ENCODE assay signal across 20 mouse cellular contexts in the genomic region with DNA sequence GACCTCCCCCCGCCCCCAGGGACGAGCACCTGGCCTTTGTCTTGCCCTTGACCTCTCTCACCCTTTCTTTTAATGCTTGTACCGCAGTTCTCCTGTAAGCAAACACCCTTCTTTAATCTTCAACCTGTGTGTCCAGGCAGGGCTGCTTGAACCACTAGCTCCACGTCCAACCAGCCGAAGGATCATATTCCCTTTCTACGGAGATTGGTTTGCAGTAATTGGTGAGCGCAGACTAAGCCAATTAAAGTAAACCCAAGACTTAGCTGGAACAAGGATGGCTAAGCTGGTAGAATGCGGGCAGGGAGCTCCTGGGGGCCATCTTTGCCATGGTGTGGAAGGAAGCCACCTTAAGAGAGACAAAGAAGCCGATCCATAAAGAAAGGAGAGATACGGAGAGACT.
DNase-seq lines count a peak whose midpoint lies in the region; ATAC-seq and TF ChIP-seq lines count a peak whose summit lies in the region.
"Had no signal": no experiment of that assay in that cellular context is flagged by ENCODE, and none has a peak within 500 bp of the region (broad histone marks: within the 10 kb centered on the region; RNA-seq: fewer than 3 reads in every experiment).

No protein-coding gene starts in this region.

- peak overlapping the region; percentile 51 for H3K27ac ChIP-seq in kidney, embryonic 15.5 days
- H3K27ac ChIP-seq in lung, postnatal 0 days (ENCODE audit: low read length): peak overlapping the region; percentile 72
- H3K27ac ChIP-seq in limb, embryonic 10.5 days: peak overlapping the region; percentile 50
- H3K27ac ChIP-seq: embryonic facial prominence, embryonic 13.5 days; forebrain, embryonic 15.5 days; heart, embryonic 15.5 days; hindbrain, embryonic 14.5 days; stomach, embryonic 15.5 days had no signal

- WGBS in kidney, embryonic 15.5 days: 46% methylated on average over 10 of the region's 10 CpGs
- 83% methylated on average over 10 of the region's 10 CpGs for WGBS in lung, postnatal 0 days
- WGBS in limb, embryonic 10.5 days: 71% methylated on average over 10 of the region's 10 CpGs

- no peak overlapping the region for H3K4me2 ChIP-seq in kidney, embryonic 15.5 days
- no peak overlapping the region for H3K4me2 ChIP-seq in lung, postnatal 0 days (replicated peaks; ENCODE audit: low read depth, low read length)
- H3K4me2 ChIP-seq: embryonic facial prominence, embryonic 13.5 days; forebrain, embryonic 15.5 days; heart, embryonic 15.5 days; hindbrain, embryonic 14.5 days; midbrain, embryonic 11.5 days; stomach, embryonic 15.5 days had no signal

- ATAC-seq in kidney, embryonic 15.5 days (replicated peaks; ENCODE audit: low FRiP score): peak; percentile 63
- ATAC-seq in lung, postnatal 0 days: no peak
- ATAC-seq: forebrain, embryonic 15.5 days had no signal

- no peaks in the 10 kb centered on the region for H3K27me3 ChIP-seq in kidney, embryonic 15.5 days
- no peaks in the 10 kb centered on the region for H3K27me3 ChIP-seq in lung, postnatal 0 days (replicated peaks; ENCODE audit: insufficient read depth, low read length)
- H3K27me3 ChIP-seq in limb, embryonic 10.5 days (ENCODE audit: low read depth, poor library complexity, severe bottlenecking): no peaks in the 10 kb centered on the region
- H3K27me3 ChIP-seq: embryonic facial prominence, embryonic 13.5 days; forebrain, embryonic 15.5 days; heart, embryonic 15.5 days; stomach, embryonic 15.5 days had no signal

- no peak overlapping the region for H3K4me3 ChIP-seq in kidney, embryonic 15.5 days (replicated peaks)
- H3K4me3 ChIP-seq in lung, postnatal 0 days (ENCODE audit: low read depth, low read length): no peak overlapping the region
- H3K4me3 ChIP-seq in limb, embryonic 10.5 days: no peak overlapping the region
- H3K4me3 ChIP-seq: embryonic facial prominence, embryonic 13.5 days; forebrain, embryonic 15.5 days; heart, embryonic 15.5 days; stomach, embryonic 15.5 days had no signal

- TF ChIP-seq EP300 in lung, postnatal 0 days (IDR thresholded peaks at IDR 0.05): no peak

- no peak overlapping the region for H3K9ac ChIP-seq in kidney, embryonic 15.5 days
- no peak overlapping the region for H3K9ac ChIP-seq in lung, postnatal 0 days (replicated peaks; ENCODE audit: low read depth)
- H3K9ac ChIP-seq: embryonic facial prominence, embryonic 13.5 days; forebrain, embryonic 15.5 days; heart, embryonic 15.5 days; hindbrain, embryonic 14.5 days; stomach, embryonic 15.5 days had no signal

- no peak for TF ChIP-seq CTCF in lung, postnatal 0 days (IDR thresholded peaks at IDR 0.05)

- H3K4me1 ChIP-seq in kidney, embryonic 15.5 days: peaks cover 11% of the 10 kb centered on the region
- 0 out of 2 replicates have a peak, but pooled peaks cover 5% of the 10 kb centered on the region for H3K4me1 ChIP-seq in lung, postnatal 0 days (ENCODE audit: insufficient read depth, low read depth, low read length)
- H3K4me1 ChIP-seq in limb, embryonic 10.5 days: peaks cover 15% of the 10 kb centered on the region
- H3K4me1 ChIP-seq: forebrain, embryonic 15.5 days had no signal

- no peak for DNase-seq in kidney, postnatal 10 days
- DNase-seq in lung, postnatal 0 days (ENCODE audit: low spot score): no peak
- DNase-seq in lung, postnatal 10 days: no peak
- DNase-seq in limb, embryonic 10.5 days (ENCODE audit: low spot score): no peak
- DNase-seq in spleen, postnatal 14 days (ENCODE audit: low spot score in 2 of 2): no peak
- DNase-seq in spleen, postnatal 36 days (ENCODE audit: low spot score in 2 of 2): no peak
- DNase-seq: adrenal gland, adult 2 months; cerebellum, adult 11-12 months; cerebellum, postnatal 14 days; gastrocnemius, postnatal 36 days; heart, postnatal 36 days; kidney, adult 8-10 months; thymus, postnatal 25 days had no signal

- H3K9me3 ChIP-seq in kidney, embryonic 15.5 days (replicated peaks): no peaks in the 10 kb centered on the region; the same call in 1 of the 2 replicates
- no peaks in the 10 kb centered on the region for H3K9me3 ChIP-seq in lung, postnatal 0 days (ENCODE audit: low read length)
- H3K9me3 ChIP-seq in limb, embryonic 10.5 days (replicated peaks): peaks cover 2% of the 10 kb centered on the region; the same call in 1 of the 2 replicates
- H3K9me3 ChIP-seq: embryonic facial prominence, embryonic 13.5 days; forebrain, embryonic 15.5 days; heart, embryonic 15.5 days; stomach, embryonic 15.5 days had no signal

- H3K36me3 ChIP-seq in kidney, embryonic 15.5 days: no peaks in the 10 kb centered on the region
- H3K36me3 ChIP-seq in lung, postnatal 0 days (ENCODE audit: insufficient read depth, low read length): no peaks in the 10 kb centered on the region
- H3K36me3 ChIP-seq in limb, embryonic 10.5 days: peaks cover 4% of the 10 kb centered on the region
- H3K36me3 ChIP-seq: embryonic facial prominence, embryonic 13.5 days; forebrain, embryonic 15.5 days; heart, embryonic 15.5 days; stomach, embryonic 15.5 days had no signal
